Mouse (Mus musculus): ENCODE data around the gene Txlng. TPM values are rescaled to one million over a fixed set of nuclear protein-coding genes. Genes with fewer than 3 reads are reported as not detected.
"Not testable (repeated sequence)": the region's sequence is repeated elsewhere in the genome, so short reads cannot be mapped to it uniquely, and the experiment has no call there.

Txlng gene
- total RNA-seq (2021), result 10 to 100 TPM; 18.2 to 21.0 TPM

DNA sequence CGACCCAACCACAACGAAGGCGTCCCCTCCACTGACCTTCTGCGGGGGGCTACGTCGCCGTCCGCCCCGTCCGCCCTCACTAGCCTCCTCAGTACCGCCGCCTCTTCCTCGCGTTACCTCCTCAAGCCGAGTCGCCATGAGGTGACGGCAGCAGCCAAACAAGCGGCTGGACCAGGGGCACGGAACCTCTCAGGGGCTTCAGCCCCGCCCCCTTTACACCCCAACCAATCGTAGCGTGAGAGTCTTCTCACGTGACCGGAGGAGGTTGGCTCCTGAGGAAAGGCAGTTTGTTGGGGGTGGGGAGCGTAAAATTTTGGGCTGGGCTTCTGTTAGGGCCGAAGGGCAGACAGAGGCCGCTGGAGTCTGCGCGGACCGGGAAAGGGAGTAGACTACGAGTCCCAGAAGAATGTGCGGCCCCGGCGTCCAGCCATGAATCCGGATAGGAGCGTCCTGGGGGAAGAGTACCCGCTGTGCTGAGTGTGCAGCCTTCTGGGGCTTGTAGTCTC lies at the start of gene Txlng:
Txlng (minus strand) TSS at position 252 of the 506 bp plus-strand sequence.
- DNase-seq (ENCODE audit: low spot score in 2 of 2), result peak; percentile 89 to 99
- intact Hi-C loops (cut with DNase I), result no loop called here

DNA sequence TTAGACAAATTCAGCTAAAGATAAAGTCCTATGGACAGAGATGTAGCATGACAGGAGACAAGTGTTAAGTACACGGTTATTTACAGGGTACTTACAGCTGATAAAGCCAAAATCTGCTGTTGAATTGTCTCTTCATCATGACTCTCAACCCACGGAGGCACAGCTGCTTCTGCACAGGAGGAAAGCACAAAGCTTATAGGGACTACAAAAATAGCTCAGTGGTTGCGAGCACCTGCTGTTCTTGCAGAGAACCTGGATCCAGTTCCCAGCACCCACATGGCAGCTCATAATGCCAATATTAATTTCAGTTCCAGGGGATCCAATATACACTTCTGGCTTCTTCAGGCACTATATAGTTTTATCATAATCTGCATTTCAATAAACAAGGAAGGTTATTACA lies 49.0 kb upstream of the Txlng start:
- intact Hi-C loops (cut with DNase I), result no loop called here

DNA sequence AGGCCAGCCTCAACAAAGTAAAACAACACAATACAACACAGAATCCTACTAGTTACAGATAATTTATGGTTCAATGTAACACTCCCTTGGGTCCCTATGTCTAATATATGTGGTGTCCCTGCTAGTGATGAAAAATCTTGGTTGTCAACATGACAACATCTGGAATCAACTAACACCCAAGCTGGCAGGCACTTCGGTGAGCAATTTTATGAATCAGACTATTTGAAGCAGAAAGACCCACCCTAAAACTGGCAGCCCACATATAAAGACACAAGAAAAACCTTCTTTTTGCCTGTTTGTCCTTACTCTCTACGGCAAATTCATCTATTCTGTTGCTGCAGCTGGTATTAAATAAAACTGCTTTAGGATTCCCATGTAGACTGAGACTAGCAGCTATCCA lies 44.5 kb upstream of the Txlng start:
- no peak for DNase-seq (ENCODE audit: low spot score in 2 of 2)
- intact Hi-C loops (cut with DNase I), result no loop called here

More for the DNA sequence above, 49.0 kb upstream of the Txlng start:
- no peak for DNase-seq (ENCODE audit: low spot score in 2 of 2)

DNA sequence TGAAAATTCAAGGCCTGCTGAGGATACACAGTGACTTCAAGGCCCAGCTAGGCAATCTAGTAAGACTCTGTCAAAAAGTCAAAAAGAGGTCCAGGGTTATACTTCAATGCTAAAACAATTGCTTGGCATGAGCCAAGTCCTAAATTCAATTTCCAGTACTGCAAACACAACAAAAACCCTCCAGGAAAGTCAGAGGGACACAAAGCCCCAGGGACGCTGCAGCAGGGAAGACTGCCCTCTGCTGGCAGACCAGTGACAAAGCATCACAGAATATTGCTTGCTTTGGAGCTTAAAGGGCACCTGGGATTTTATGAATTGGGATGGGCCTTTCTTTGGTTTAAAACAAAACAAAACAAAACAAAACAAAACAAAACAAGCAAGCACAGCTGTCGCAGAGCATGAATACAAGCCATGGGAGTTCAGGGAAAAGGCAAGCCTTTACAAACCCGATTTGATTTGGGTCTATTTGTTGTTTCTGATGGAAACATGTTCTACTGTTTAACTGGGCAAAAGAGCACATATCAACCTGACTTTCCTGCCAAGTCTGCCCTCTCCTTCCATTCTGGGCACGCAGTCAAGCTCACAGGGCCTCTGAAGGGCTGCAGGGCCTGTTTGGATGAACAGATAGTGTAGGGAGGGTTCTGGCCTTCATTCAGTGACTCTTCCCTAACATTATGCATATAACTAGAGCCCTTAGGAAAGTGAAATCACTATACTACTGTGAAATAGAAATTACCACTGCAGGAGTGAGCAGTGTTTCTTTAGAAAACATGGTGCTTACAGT lies 42.7 kb upstream of the Txlng start:
- peak in 1 of 2 experiments; percentile 4 for DNase-seq (ENCODE audit: low spot score in 2 of 2)
- intact Hi-C loops (cut with DNase I), result no loop called here

DNA sequence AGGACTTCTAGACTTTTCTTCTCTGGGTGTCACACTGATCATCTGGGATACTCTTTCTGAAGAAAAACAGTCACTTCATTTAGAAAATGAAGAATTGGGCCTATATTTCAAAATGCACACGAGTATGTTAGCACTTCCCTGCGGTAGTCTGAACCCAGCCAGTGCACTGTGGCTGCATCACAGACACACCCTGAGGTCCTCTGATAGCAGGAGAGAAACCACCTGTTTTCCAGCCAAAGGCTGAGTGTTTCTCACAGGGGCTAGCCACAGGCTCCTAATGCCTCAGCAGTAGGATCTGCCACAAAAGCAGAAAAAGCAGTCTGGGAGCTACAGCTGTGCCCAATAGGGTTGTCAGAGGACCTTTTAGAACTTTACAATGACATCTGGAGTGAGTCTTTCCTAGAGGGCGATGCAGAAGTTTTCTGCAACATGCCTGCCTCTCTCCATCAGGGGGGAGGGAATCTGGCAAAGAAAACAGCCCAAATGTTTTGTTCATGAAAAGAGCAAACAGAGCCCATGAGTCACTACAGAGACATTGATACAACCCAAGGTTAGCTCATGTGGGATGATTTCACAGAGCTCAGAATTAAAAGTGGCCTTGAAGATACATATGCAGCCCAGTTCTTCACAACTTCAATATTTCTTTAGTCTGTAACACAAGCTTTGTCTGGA lies 39.2 kb upstream of the Txlng start:
- intact Hi-C loops (cut with DNase I), result no loop called here
- DNase-seq (ENCODE audit: low spot score in 2 of 2), result no peak

DNA sequence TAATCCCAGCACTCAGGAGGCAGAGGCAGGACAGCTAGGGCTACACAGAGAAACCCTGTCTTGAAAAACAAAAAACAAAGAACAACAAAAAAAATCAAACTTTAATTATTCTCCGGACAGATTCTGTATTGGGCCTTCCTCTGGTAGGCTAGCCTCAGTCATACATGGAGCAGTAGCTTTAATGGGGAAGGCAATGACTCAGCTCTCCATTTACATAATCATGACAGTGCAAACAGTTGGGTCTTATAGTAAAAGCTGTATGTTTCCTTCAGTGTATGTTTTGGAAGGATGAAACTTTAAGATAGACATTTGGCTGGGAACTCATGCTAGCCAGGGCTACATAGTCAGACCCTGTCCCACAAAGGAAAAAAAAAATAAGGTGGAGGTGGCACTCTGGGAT lies 19.4 kb upstream of the Txlng start:
- intact Hi-C loops (cut with DNase I), result no loop called here
- DNase-seq (ENCODE audit: low spot score in 2 of 2), result peak in 1 of 2 experiments; percentile 5

DNA sequence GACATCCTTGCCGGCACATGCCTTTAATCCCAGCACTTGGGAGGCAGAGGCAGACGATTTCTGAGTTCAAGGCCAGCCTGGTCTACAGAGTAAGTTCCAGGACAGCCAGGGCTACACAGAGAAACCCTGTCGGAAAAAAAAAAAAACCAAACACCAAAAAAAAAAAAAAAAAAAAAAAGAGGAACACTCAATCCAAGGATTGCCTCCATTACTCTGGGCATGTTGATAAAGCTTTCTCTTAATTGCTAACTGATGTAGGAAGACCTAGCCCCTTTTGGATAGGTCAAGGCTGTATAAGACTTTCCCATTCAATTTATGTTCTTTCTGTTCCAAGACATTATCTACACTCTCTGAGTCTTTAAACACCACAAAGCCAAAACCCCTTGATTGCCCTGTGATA lies 16.3 kb upstream of the Txlng start:
- DNase-seq (ENCODE audit: low spot score in 2 of 2), result no peak
- intact Hi-C loops (cut with DNase I), result no loop called here

DNA sequence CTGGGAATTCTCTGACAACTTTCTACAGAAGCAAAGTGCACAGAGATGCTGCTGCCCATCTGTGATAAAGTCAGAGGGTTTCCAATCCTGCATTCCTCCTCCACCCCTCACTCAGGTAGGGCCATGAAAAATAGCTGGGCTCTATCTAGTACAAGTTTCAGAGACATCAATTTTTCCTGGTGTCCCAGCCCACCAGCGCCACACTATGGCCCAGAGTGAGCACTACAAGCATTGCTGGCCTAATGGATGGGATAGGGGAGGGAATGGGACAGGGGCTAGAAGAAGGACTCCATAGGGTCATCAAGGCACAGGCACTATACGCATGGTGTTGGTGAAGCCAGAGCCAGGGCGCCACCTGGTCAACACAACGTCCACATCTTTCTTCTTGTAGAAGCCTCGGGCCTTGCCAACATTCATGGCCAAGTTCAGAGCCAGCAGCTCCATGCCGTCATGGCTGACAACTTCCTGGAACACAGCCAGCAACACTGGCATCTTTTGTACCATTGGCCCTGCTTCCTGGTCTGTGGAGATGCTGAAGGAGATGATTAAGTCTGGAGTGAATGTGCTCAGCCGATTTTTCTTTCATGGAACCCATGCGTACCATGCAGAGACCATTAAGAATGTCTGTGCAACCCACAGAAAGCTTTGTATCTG lies 15.3 kb upstream of the Txlng start:
- no peak for DNase-seq (ENCODE audit: low spot score in 2 of 2)
- intact Hi-C loops (cut with DNase I), result no loop called here

DNA sequence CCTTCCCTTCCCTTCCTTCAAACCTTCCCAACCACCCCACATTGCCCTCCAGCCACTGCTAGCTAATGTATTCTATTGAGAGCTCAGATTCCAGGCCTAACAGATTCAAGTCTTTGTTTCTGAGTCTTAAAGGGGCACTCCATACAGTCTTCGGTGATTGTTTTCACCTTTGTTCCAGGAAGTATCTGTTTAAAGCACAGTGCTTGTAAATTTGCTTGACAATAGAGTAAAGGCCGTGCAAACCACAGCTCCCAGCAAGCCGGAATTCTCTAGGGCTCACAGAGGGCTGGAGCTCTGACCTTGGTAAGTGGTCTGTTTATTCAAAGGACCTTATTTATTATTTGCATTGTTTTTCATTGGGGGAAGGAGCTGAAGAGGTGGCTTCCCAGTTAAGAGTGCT lies 2.8 kb upstream of the Txlng start:
- no peak for DNase-seq (ENCODE audit: low spot score in 2 of 2)
- intact Hi-C loops (cut with DNase I), result no loop called here

DNA sequence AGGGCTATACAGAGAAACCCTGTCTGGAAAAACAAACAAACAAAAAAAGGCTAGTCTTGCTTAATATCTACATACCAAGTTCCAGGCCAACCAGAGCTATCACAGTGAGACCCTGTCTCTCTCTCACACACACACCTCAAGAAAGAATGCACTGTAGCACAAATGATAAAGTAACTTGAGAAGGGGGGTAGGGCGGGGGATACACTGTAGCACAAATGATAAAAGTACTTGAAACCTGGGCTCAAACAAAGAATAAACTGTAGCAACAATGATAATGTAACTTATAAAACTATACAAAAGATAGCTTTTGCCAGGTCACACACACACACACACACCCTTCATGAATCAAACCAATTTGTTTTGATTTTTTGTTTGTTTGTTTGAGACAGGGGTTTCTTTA lies 2.3 kb upstream of the Txlng start:
- intact Hi-C loops (cut with DNase I), result no loop called here
- no peak for DNase-seq (ENCODE audit: low spot score in 2 of 2)

DNA sequence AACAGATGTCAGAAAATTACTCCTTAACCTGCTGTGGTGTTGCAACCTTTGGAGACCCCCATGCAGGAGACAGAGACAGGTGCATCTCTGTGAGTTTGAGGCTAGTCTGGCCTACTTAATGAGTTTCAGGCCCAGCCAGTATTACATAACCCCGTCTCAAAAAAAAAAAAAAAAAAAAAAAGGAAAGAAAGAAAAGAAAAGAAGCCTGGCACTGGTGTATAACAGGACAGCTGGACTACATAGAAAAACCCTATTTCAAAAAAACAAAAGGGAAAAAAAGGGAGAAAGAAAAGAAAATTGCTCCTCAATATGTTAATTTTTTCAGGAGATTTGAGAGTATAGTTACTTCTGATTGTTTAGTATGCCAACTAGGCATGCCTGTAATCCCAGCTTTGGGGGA lies 1.8 kb upstream of the Txlng start:
- intact Hi-C loops (cut with DNase I), result no loop called here
- no peak for DNase-seq (ENCODE audit: low spot score in 2 of 2)

DNA sequence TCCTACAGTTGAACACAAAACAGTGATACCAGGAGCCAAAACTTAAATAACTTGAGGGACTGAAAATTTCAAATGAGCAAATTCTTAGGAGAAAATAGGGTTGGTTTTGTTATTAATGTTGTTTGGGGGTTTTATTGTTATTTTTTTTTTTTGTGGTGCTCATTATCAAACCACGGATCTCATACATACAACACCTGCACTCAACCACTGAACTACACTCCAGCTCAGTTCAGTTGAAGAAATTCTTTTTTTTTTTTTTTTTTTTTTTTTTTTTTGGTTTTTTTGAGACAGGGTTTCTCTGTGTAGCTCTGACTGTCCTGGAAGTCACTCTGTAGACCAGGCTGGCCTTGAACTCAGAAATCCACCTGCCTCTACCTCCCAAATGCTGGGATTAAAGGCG lies 1.1 kb upstream of the Txlng start:
- intact Hi-C loops (cut with DNase I); DNase-seq (ENCODE audit: low spot score in 2 of 2): not testable (repeated sequence)

DNA sequence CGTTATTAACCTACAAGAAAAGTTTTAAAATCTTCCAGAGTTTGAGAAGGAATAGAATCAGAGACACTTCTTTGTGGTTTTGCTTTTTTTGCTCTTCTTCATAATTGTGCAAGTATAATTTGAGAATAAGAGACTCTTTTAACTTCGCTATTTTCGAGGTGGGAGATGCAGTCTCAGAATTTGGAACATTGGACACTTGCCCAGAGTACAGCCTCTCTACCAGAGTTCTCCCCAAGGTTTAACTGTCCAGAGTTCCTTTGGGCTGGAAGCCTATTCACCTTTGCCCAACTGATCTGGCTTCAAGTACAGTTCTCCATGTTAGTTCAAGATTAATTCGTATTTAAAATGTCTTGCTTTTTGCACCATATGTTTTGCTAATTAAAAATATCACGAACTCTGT lies 487 bp upstream of the Txlng start:
- intact Hi-C loops (cut with DNase I), result no loop called here
- DNase-seq (ENCODE audit: low spot score in 2 of 2), result no peak

DNA sequence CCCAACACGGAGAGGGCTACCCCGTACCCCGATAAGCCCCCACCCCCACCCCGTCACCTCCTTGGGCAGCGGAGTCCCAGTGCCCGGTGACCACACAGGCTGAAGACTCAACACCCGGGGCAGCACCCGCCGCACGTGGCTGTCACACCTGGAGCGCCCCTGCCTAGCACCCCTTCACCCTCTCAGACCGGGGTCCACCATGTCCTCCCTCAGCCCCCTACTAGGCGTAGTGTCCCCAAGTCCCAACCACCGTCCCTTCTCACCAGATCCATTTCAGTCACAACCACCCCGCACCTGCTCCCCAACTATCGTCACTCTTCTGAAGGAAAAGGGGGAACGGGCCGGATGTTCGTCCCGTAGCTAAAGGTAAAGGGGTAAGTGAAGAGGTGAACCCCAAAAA lies 471 bp downstream of the Txlng start:
- intact Hi-C loops (cut with DNase I), result no loop called here
- DNase-seq (ENCODE audit: low spot score in 2 of 2), result no peak

DNA sequence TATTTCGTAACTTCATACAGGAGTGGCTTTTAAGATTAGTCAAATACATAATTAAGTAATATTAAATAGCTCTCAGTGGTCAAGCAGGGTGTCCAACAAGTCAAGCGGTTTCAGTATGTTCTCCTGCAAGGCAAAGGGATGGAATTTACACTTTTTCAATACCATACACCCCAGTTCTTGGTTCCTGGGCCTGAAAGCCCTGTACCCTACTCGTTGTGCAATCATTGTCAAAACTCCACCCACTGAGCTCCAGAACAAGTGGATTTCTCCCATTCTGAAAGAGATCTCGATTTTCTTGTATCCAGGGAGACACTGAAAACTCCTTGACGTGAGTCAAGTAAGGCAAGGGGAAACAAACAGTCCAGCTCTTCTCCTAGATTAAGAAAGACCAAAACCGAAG lies 1.2 kb downstream of the Txlng start:
- no peak for DNase-seq (ENCODE audit: low spot score in 2 of 2)
- intact Hi-C loops (cut with DNase I), result no loop called here

DNA sequence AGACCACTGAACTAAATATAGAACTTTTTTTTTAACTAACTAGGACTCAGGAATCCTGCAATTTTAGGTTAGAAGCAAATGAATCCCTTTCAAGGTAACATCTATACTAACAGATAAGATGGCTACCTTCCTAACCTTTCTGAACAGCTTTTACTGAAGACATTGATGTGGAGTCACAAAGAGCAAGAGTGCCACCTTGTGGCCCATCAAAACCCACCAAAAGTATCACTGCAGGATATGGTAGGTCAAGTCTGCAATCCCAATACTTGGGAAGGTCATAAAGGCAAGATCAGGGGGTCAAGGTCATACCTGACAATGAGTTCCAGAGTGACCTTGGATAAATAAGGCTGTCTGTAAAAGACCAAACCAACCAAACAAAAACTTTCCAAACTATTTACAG lies 28.9 kb downstream of the Txlng start:
- intact Hi-C loops (cut with DNase I), result no loop called here
- peak in 1 of 2 experiments; percentile 19 for DNase-seq (ENCODE audit: low spot score in 2 of 2)

DNA sequence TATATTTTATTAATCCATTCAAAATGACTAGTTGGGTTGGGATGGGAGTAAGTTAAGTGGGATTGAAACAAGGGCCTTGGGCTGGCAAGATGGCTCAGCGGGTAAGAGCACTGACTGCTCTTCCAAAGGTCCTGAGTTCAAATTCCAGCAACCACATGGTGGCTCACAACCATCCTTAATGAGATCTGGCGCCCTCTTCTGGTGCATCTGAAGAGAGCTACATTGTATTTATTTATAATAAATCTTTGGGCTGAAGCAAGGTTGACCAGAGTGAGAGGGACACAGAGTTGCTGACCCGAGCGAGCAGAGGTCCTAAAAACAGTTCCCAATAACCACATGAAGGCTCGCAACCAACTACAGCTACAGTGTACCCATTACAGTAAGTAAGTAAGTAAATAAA lies 37.9 kb downstream of the Txlng start:
- DNase-seq (ENCODE audit: low spot score in 2 of 2); intact Hi-C loops (cut with DNase I): not testable (repeated sequence)

DNA sequence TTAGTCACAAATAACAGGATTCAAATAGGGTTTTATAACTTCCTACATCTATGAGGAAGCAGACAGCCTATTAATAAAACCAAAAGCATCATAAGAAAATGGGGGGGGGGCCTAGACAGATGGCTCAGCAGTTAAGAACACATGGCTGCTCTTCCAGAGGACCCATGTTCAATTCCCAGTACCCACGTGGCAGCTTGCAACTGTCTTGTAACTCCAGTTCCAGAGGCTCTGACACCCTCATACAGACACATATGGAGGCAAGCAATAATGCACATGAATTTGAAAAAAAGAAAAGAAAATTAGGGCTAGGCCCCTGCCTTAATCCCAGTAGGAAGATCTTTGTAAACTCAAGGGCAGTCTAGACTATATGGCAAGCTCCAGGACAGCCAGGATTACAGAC lies 40.9 kb downstream of the Txlng start:
- intact Hi-C loops (cut with DNase I), result no loop called here
- no peak for DNase-seq (ENCODE audit: low spot score in 2 of 2)

DNA sequence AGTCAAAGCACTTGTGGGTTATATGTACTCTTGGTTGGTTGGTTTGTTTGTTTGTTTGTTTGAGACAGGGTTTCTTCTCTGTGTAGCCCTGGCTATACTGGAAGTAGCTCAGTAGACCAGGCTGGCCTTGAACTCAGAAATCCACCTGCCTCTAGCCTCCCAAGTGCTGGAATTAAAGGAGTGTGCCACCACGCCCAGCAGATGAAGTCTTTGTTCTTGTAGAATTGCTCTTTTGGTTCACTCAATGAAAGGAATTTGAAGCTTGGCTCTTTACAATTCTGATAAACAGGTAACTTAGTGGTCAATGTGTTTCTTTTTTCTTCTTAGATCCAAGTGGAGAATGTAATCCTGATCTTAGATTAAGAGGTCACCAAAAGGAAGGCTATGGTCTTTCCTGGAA lies 58.5 kb downstream of the Txlng start:
- intact Hi-C loops (cut with DNase I), result no loop called here
- no peak for DNase-seq (ENCODE audit: low spot score in 2 of 2)

DNA sequence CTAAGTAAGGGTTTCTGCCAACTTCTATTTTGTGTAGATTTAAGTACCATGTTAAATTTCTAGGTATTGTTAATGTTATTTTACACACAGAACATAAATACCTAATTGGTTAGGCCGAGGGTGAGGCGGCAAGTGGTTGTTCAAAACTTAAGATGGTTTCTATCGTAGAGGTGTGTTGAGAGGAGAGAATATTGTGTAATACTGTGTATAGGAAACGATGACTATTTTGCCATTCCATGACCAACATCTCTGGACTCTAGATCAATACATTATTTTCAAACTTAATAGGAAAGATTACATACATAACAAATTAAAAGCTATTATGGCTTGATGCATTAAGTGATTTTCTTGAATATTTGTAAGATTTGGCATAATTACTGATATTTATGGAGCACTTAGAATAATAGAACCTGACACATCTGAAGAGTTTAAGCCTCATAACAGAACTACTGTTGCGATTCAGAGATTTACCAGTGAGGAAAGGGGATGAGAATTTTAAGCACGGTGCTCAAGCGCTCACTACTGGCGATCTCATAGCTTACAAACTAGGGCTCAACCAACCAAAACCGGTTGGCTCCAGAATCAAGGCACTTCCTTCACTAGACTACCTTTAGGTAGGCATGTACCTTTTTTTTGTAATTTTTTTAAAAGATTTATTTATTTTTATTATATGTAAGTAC lies 67.4 kb downstream of the Txlng start:
- peak in 1 of 2 experiments; percentile 38 for DNase-seq (ENCODE audit: low spot score in 2 of 2)

More for the DNA sequence above, 67.4 kb downstream of the Txlng start:
- intact Hi-C loops (cut with DNase I), result loop anchor here (5.0 kb wide), 1 partner anchor 240 kb away; no protein-coding TSS in a partner anchor

Measured in left cerebral cortex, postnatal 25 days (tissue).